Mouse (Mus musculus): ENCODE results near the gene Pof1b. TPM values are rescaled to one million over a fixed set of nuclear protein-coding genes. Genes with fewer than 3 reads are reported as not detected.

The Pof1b gene
- 0.27 and 0.74 TPM in 2 replicates for total RNA-seq (2012; rRNA removed)

GRCm38 (mm10) chrX:112698508-112698907, at the start of gene Pof1b:
TSS of gene Pof1b (minus strand) at chrX:112698651.
- H3K9ac ChIP-seq (ENCODE audit: insufficient read depth, low read depth, low read length, poor library complexity, severe bottlenecking) = no peak within 1 kb of the TSS
- no peaks in the 10 kb centered on the region for H3K36me3 ChIP-seq (ENCODE audit: control insufficient read depth, insufficient read depth, low read length, poor library complexity, severe bottlenecking)
- no peak for TF ChIP-seq ZNF384 (IDR thresholded peaks at IDR 0.05; ENCODE audit: low read depth, low read length)
- no peak for TF ChIP-seq ZC3H11A (IDR thresholded peaks at IDR 0.05; ENCODE audit: borderline replicate concordance, low read depth, low read length)
- no peak for TF ChIP-seq CHD2 (IDR thresholded peaks at IDR 0.05; ENCODE audit: low read depth, low read length)
- TF ChIP-seq MAFK (IDR thresholded peaks at IDR 0.05; ENCODE audit: insufficient read depth, low read depth, low read length) = no peak
- no peak for TF ChIP-seq HCFC1 (IDR thresholded peaks at IDR 0.05; ENCODE audit: borderline replicate concordance, insufficient read depth, low read length)
- no peaks in the 10 kb centered on the region for H3K4me1 ChIP-seq (ENCODE audit: control insufficient read depth in 2 of 2, insufficient read depth in 2 of 2, low read length in 2 of 2, poor library complexity in 1 of 2)
- in situ Hi-C loops (cut with MboI; ENCODE audit: low sequenced_read_pairs in 2 of 2, unreplicated experiment in 2 of 2) = loop anchor here in 1 of 2 experiments (10.0 kb wide), 1 partner anchor 206 kb away; no protein-coding TSS in a partner anchor
- no peak within 1 kb of the TSS for H3K4me3 ChIP-seq (ENCODE audit: insufficient read depth in 1 of 2, low read depth in 1 of 2, low read length in 2 of 2, poor library complexity in 1 of 2, severe bottlenecking in 1 of 2)
- no peak for DNase-seq (ENCODE audit: low read depth, low spot score)
- no peaks in the 10 kb centered on the region for H3K9me3 ChIP-seq (ENCODE audit: control insufficient read depth, insufficient read depth, low read depth, low read length)
- no peak within 1 kb of the TSS for H3K27ac ChIP-seq (ENCODE audit: insufficient read depth, low read depth, low read length, poor library complexity, severe bottlenecking)

GRCm38 (mm10) chrX:112716587-112716986, 18.1 kb upstream of the Pof1b start:
- H3K9ac ChIP-seq (ENCODE audit: insufficient read depth, low read depth, low read length, poor library complexity, severe bottlenecking) = no peak overlapping the region
- no peak overlapping the region for H3K4me3 ChIP-seq (ENCODE audit: insufficient read depth in 1 of 2, low read depth in 1 of 2, low read length in 2 of 2, poor library complexity in 1 of 2, severe bottlenecking in 1 of 2)
- no peaks in the 10 kb centered on the region for H3K9me3 ChIP-seq (ENCODE audit: control insufficient read depth, insufficient read depth, low read depth, low read length)
- in situ Hi-C loops (cut with MboI; ENCODE audit: low sequenced_read_pairs in 2 of 2, unreplicated experiment in 2 of 2) = no loop called here
- no peak overlapping the region for H3K27ac ChIP-seq (ENCODE audit: insufficient read depth, low read depth, low read length, poor library complexity, severe bottlenecking)
- no peaks in the 10 kb centered on the region for H3K4me1 ChIP-seq (ENCODE audit: control insufficient read depth in 2 of 2, insufficient read depth in 2 of 2, low read length in 2 of 2, poor library complexity in 1 of 2)
- no peak for TF ChIP-seq HCFC1 (IDR thresholded peaks at IDR 0.05; ENCODE audit: borderline replicate concordance, insufficient read depth, low read length)
- no peak for TF ChIP-seq ZC3H11A (IDR thresholded peaks at IDR 0.05; ENCODE audit: borderline replicate concordance, low read depth, low read length)
- TF ChIP-seq ZNF384 (IDR thresholded peaks at IDR 0.05; ENCODE audit: low read depth, low read length) = no peak
- TF ChIP-seq MAFK (IDR thresholded peaks at IDR 0.05; ENCODE audit: insufficient read depth, low read depth, low read length) = no peak
- no peak for TF ChIP-seq CHD2 (IDR thresholded peaks at IDR 0.05; ENCODE audit: low read depth, low read length)
- no peak for DNase-seq (ENCODE audit: low read depth, low spot score)
- no peaks in the 10 kb centered on the region for H3K36me3 ChIP-seq (ENCODE audit: control insufficient read depth, insufficient read depth, low read length, poor library complexity, severe bottlenecking)

DNA sequence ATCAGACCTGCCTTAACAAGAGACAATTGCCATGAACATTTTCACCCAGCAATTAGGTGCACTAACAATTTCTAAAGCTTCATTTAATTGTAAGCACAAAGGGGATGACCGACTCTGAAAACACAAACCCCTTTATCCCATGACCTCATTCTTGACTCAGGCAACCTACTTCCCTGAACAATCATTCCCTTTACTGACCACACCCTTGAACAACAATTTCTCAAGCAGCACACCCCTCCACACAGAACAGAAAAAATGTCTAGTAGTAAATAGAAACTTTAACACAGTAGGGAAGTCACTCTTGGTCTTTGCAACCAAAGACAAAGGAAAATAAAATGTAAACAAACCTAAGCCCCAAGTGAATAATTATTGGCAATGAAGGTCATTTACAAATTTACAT, 4.1 kb downstream of the Pof1b start:
- DNase-seq (ENCODE audit: low read depth, low spot score) = no peak
- Histone ChIP-seq H3K36me3 (ENCODE audit: control insufficient read depth, insufficient read depth, low read length, poor library complexity, severe bottlenecking) (no peaks in the 10 kb centered on the region), H3K4me3 (ENCODE audit: insufficient read depth in 1 of 2, low read depth in 1 of 2, low read length in 2 of 2, poor library complexity in 1 of 2, severe bottlenecking in 1 of 2) (no peak overlapping the region), H3K9ac (ENCODE audit: insufficient read depth, low read depth, low read length, poor library complexity, severe bottlenecking) (no peak overlapping the region), H3K4me1 (ENCODE audit: control insufficient read depth in 2 of 2, insufficient read depth in 2 of 2, low read length in 2 of 2, poor library complexity in 1 of 2) (no peaks in the 10 kb centered on the region), H3K9me3 (ENCODE audit: control insufficient read depth, insufficient read depth, low read depth, low read length) (no peaks in the 10 kb centered on the region), H3K27ac (ENCODE audit: insufficient read depth, low read depth, low read length, poor library complexity, severe bottlenecking) (no peak overlapping the region)
- in situ Hi-C loops (cut with MboI; ENCODE audit: low sequenced_read_pairs in 2 of 2, unreplicated experiment in 2 of 2) = loop anchor here in 1 of 2 experiments (10.0 kb wide), 1 partner anchor 210 kb away; no protein-coding TSS in a partner anchor
- TF ChIP-seq MAFK (IDR thresholded peaks at IDR 0.05; ENCODE audit: insufficient read depth, low read depth, low read length) (no peak), ZNF384 (IDR thresholded peaks at IDR 0.05; ENCODE audit: low read depth, low read length) (0 out of 2 replicates have a peak, but pooled peaks have one; percentile 43)

DNA sequence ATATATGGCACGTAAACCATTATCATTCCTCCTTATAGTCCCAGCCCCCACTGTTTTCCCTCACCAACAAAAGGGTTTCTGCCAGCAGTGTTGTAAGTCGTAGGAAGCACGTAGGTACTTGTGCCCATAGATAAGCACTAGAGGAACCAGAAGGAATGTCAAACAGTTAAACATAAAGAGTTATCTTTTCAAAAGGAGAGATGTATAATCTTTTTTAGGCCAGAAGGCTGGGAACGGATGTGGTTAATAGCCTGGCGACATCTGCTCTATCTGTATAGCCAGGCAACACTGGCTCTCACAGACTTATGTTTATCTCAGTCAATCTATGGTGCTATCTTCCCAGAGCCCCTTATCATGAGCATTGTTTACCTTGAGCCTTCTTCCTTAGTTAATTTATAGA, 17.8 kb downstream of the Pof1b start:
- H3K27ac ChIP-seq (ENCODE audit: insufficient read depth, low read depth, low read length, poor library complexity, severe bottlenecking) = no peak overlapping the region
- no peaks in the 10 kb centered on the region for H3K9me3 ChIP-seq (ENCODE audit: control insufficient read depth, insufficient read depth, low read depth, low read length)
- H3K9ac ChIP-seq (ENCODE audit: insufficient read depth, low read depth, low read length, poor library complexity, severe bottlenecking) = no peak overlapping the region
- no peak for DNase-seq (ENCODE audit: low read depth, low spot score)
- H3K36me3 ChIP-seq (ENCODE audit: control insufficient read depth, insufficient read depth, low read length, poor library complexity, severe bottlenecking) = no peaks in the 10 kb centered on the region
- H3K4me3 ChIP-seq (ENCODE audit: insufficient read depth in 1 of 2, low read depth in 1 of 2, low read length in 2 of 2, poor library complexity in 1 of 2, severe bottlenecking in 1 of 2) = no peak overlapping the region
- TF ChIP-seq CHD2 (IDR thresholded peaks at IDR 0.05; ENCODE audit: low read depth, low read length) (no peak), ZC3H11A (IDR thresholded peaks at IDR 0.05; ENCODE audit: borderline replicate concordance, low read depth, low read length) (no peak), MAFK (IDR thresholded peaks at IDR 0.05; ENCODE audit: insufficient read depth, low read depth, low read length) (no peak), ZNF384 (IDR thresholded peaks at IDR 0.05; ENCODE audit: low read depth, low read length) (no peak), HCFC1 (IDR thresholded peaks at IDR 0.05; ENCODE audit: borderline replicate concordance, insufficient read depth, low read length) (no peak)
- in situ Hi-C loops (cut with MboI; ENCODE audit: low sequenced_read_pairs in 2 of 2, unreplicated experiment in 2 of 2) = no loop called here
- H3K4me1 ChIP-seq (ENCODE audit: control insufficient read depth in 2 of 2, insufficient read depth in 2 of 2, low read length in 2 of 2, poor library complexity in 1 of 2) = no peaks in the 10 kb centered on the region

- Histone ChIP-seq H3K27ac (ENCODE audit: insufficient read depth, low read depth, low read length, poor library complexity, severe bottlenecking) (no peak overlapping the region), H3K4me1 (ENCODE audit: control insufficient read depth in 2 of 2, insufficient read depth in 2 of 2, low read length in 2 of 2, poor library complexity in 1 of 2) (no peaks in the 10 kb centered on the region), H3K4me3 (ENCODE audit: insufficient read depth in 1 of 2, low read depth in 1 of 2, low read length in 2 of 2, poor library complexity in 1 of 2, severe bottlenecking in 1 of 2) (no peak overlapping the region), H3K9ac (ENCODE audit: insufficient read depth, low read depth, low read length, poor library complexity, severe bottlenecking) (no peak overlapping the region), H3K9me3 (ENCODE audit: control insufficient read depth, insufficient read depth, low read depth, low read length) (no peaks in the 10 kb centered on the region), H3K36me3 (ENCODE audit: control insufficient read depth, insufficient read depth, low read length, poor library complexity, severe bottlenecking) (no peaks in the 10 kb centered on the region)
- in situ Hi-C loops (cut with MboI; ENCODE audit: low sequenced_read_pairs in 2 of 2, unreplicated experiment in 2 of 2) = no loop called here
- TF ChIP-seq HCFC1 (IDR thresholded peaks at IDR 0.05; ENCODE audit: borderline replicate concordance, insufficient read depth, low read length) = no peak
- no peak for TF ChIP-seq ZC3H11A (IDR thresholded peaks at IDR 0.05; ENCODE audit: borderline replicate concordance, low read depth, low read length)
- TF ChIP-seq ZNF384 (IDR thresholded peaks at IDR 0.05; ENCODE audit: low read depth, low read length) = no peak
- TF ChIP-seq MAFK (IDR thresholded peaks at IDR 0.05; ENCODE audit: insufficient read depth, low read depth, low read length) = no peak
- TF ChIP-seq CHD2 (IDR thresholded peaks at IDR 0.05; ENCODE audit: low read depth, low read length) = no peak
- no peak for DNase-seq (ENCODE audit: low read depth, low spot score)
Measured at GRCm38 (mm10) chrX:112675525-112675924, 22.9 kb downstream of the Pof1b start.

Measured in ES-E14 (cell line).